Mouse (Mus musculus): ENCODE results near the gene Tnfsf13.

- TF ChIP-seq POLR2A (IDR thresholded peaks at IDR 0.05; ENCODE audit: extremely low read depth, insufficient read depth, low read length), result no peak
- TF ChIP-seq CTCF (IDR thresholded peaks at IDR 0.05; ENCODE audit: low read depth, low read length), result no peak
These were observed 1.3 kb downstream of the Tnfsf13 start for GRCm38 (mm10) chr11:69684128-69684745.

Data from liver, adult 2 months (tissue).